Comparison of ENCODE assay signal across 24 mouse cellular contexts in genomic region chr6:98285190-98285589, GRCm38 (mm10). TPM values are rescaled to one million over a fixed set of nuclear protein-coding genes. Genes with fewer than 3 reads are reported as not detected.
"Had no signal": no experiment of that assay in that cellular context is flagged by ENCODE, and none has a peak within 500 bp of the region (broad histone marks: within the 10 kb centered on the region; RNA-seq: fewer than 3 reads in every experiment).

No protein-coding gene starts in this region.

- H3K36me3 ChIP-seq: liver, embryonic 15.5 days; lung, embryonic 15.5 days; midbrain, embryonic 13.5 days; midbrain, embryonic 15.5 days; neural tube, embryonic 12.5 days; stomach, embryonic 15.5 days had no signal

- H3K4me1 ChIP-seq: liver, embryonic 15.5 days; lung, embryonic 15.5 days; megakaryocyte, embryonic 14.5 days; neural tube, embryonic 12.5 days; stomach, embryonic 15.5 days had no signal

- DNase-seq: liver, postnatal 0 days; lung, adult 2 months; lung, postnatal 14 days; lung, postnatal 36 days; thymus, adult 18-20 months; thymus, postnatal 14 days; thymus, postnatal 36 days had no signal

- H3K9ac ChIP-seq: liver, embryonic 15.5 days; liver, postnatal 0 days; lung, embryonic 15.5 days; midbrain, embryonic 13.5 days; midbrain, embryonic 15.5 days; neural tube, embryonic 12.5 days; stomach, embryonic 15.5 days had no signal

- H3K9me3 ChIP-seq: liver, embryonic 15.5 days; lung, embryonic 15.5 days; megakaryocyte, embryonic 14.5 days; midbrain, embryonic 13.5 days; midbrain, embryonic 15.5 days; neural tube, embryonic 12.5 days; stomach, embryonic 15.5 days had no signal

- H3K4me2 ChIP-seq: liver, embryonic 15.5 days; lung, embryonic 15.5 days; midbrain, embryonic 11.5 days; midbrain, embryonic 13.5 days; midbrain, embryonic 15.5 days; neural tube, embryonic 12.5 days; stomach, embryonic 15.5 days had no signal

- H3K4me3 ChIP-seq: liver, embryonic 15.5 days; lung, embryonic 15.5 days; megakaryocyte, embryonic 14.5 days; midbrain, embryonic 13.5 days; midbrain, embryonic 15.5 days; neural tube, embryonic 12.5 days; stomach, embryonic 15.5 days had no signal

- H3K27me3 ChIP-seq: liver, embryonic 15.5 days; lung, embryonic 15.5 days; megakaryocyte, embryonic 14.5 days; midbrain, embryonic 13.5 days; midbrain, embryonic 15.5 days; neural tube, embryonic 12.5 days; stomach, embryonic 15.5 days had no signal

- ATAC-seq: liver, postnatal 0 days; lung, postnatal 0 days; midbrain, embryonic 13.5 days; midbrain, embryonic 15.5 days had no signal

- H3K27ac ChIP-seq: liver, embryonic 15.5 days; lung, embryonic 15.5 days; macrophage; midbrain, embryonic 13.5 days; midbrain, embryonic 15.5 days; neural tube, embryonic 12.5 days; stomach, embryonic 15.5 days; stomach, postnatal 0 days had no signal

RNA-seq across cellular contexts. Expression of gene Gm765, which starts 57.4 kb away (rescaled TPM):
- total RNA-seq: megakaryocyte progenitor cell, adult 5-6 weeks; midbrain, postnatal 0 days; monocyte, adult 5-6 weeks; neutrophil, adult 5-6 weeks had no signal
- polyA plus RNA-seq: liver, embryonic 15.5 days; lung, embryonic 15.5 days; lung, postnatal 0 days; macrophage; midbrain, embryonic 15.5 days; spleen, adult 2 months; stomach, embryonic 15.5 days; stomach, postnatal 0 days; thymus, postnatal 0 days had no signal
